Mouse (Mus musculus) hindbrain, embryonic 16.5 days (tissue): Measurements from ENCODE around the gene Olfr649. TPM values are rescaled to one million over a fixed set of nuclear protein-coding genes. Genes with fewer than 3 reads are reported as not detected.

ENCODE experiments used
- ATAC-seq: fragments of 200-750 bp; cut with Nextera tagmentation; 2 replicates; pipeline ENCODE4 v1.8.0; 2017; ENCODE audit warnings: moderate TSS enrichment, moderate library complexity
- H3K27ac ChIP-seq: fragments of 300-500 bp; sonication (generic); 2 replicates; pipeline ENCODE4 v1.5.1; 2014; ENCODE audit warnings: low read depth, mild to moderate bottlenecking, control low read depth, low read length, moderate library complexity
- H3K27me3 ChIP-seq: fragments of 300-500 bp; sonication (generic); replicated peaks from 2 replicates; pipeline ENCODE4 v1.6.1; 2014; ENCODE audit warnings: low read length; ENCODE audit not compliant: control insufficient read depth, insufficient read depth
- H3K36me3 ChIP-seq: fragments of 300-500 bp; sonication (generic); 2 replicates; pipeline ENCODE4 v1.6.1; 2014; ENCODE audit warnings: mild to moderate bottlenecking, low read length, moderate library complexity, mixed read lengths; ENCODE audit not compliant: control insufficient read depth, insufficient read depth
- H3K4me1 ChIP-seq: fragments of 300-500 bp; sonication (generic); 2 replicates; pipeline ENCODE4 v1.6.1; 2014; ENCODE audit warnings: low read depth, low read length; ENCODE audit not compliant: control insufficient read depth, insufficient read depth
- H3K4me2 ChIP-seq: fragments of 300-500 bp; sonication (generic); 2 replicates; pipeline ENCODE4 v1.6.1; 2014; ENCODE audit warnings: mild to moderate bottlenecking, low read length, control low read depth, moderate library complexity
- H3K4me3 ChIP-seq: fragments of 300-500 bp; sonication (generic); 2 replicates; pipeline ENCODE4 v1.5.1; 2014; ENCODE audit warnings: mild to moderate bottlenecking, low read length, control low read depth, moderate library complexity
- H3K9ac ChIP-seq: fragments of 300-500 bp; sonication (generic); 2 replicates; pipeline ENCODE4 v1.6.1; 2014; ENCODE audit warnings: low read depth, mild to moderate bottlenecking, control low read depth, low read length, moderate library complexity
- H3K9me3 ChIP-seq: fragments of 300-500 bp; sonication (generic); 2 replicates; pipeline ENCODE4 v1.6.1; 2014; ENCODE audit warnings: mild to moderate bottlenecking, low read length, moderate library complexity; ENCODE audit not compliant: control insufficient read depth
- WGBS: fragments of 180-500 bp; shearing (Covaris S2); extraction: QIAGEN DNeasy Blood & Tissue Kit; methylation state at CpG from one replicate; pipeline ENCODE4 v1.1.7; 2014; 5-methylcytosine and 5-hydroxymethylcytosine counted together
- polyA plus RNA-seq: library from polyadenylated mRNA; unstranded; fragments of >200 nt; fragmentation: Nextera tagmentation; extraction: Ambion mirVana; gene quantifications from 2 replicates; pipeline ENCODE4 v1.2.1, GENCODE M21; 2015

Olfr649 gene
- polyA plus RNA-seq, 1 experiment from 2014 or later: not detected

GRCm38 (mm10) chr7:104143179-104143578, 52.6 kb downstream of the Olfr649 start, which contains the start of gene Ubqln3:
Gene Ubqln3 (minus strand): TSS chr7:104143279.
- no peak within 1 kb of the TSS for H3K4me2 ChIP-seq
- H3K9ac ChIP-seq: no peak within 1 kb of the TSS
- H3K27ac ChIP-seq: no peak within 1 kb of the TSS
- WGBS: 75% methylated on average over 3 of the region's 3 CpGs
- H3K4me1 ChIP-seq: no peaks in the 10 kb centered on the region
- no peaks in the 10 kb centered on the region for H3K36me3 ChIP-seq
- H3K9me3 ChIP-seq: no peaks in the 10 kb centered on the region
- H3K4me3 ChIP-seq: no peak within 1 kb of the TSS
- ATAC-seq: no peak
- H3K27me3 ChIP-seq: no peaks in the 10 kb centered on the region

Other genes starting within 250 kb of the Olfr649 start
- gene Olfr635, start 224.8 kb downstream of the Olfr649 start, polyA plus RNA-seq: not detected in 2 replicates
- gene Olfr638, start 197.2 kb downstream of the Olfr649 start, polyA plus RNA-seq: not detected in 2 replicates
- 0.03 TPM in 1 of 2 replicates, not detected in the other for gene Olfr639, start 178.7 kb downstream of the Olfr649 start, polyA plus RNA-seq
- gene Olfr640, start 170.4 kb downstream of the Olfr649 start, polyA plus RNA-seq: not detected in 2 replicates
- not detected in 2 replicates for gene Olfr641, start 160.5 kb downstream of the Olfr649 start, polyA plus RNA-seq
- gene Olfr642, start 143.3 kb downstream of the Olfr649 start, polyA plus RNA-seq: not detected in 2 replicates
- not detected in 2 replicates for gene 4930516K23Rik, start 134.5 kb downstream of the Olfr649 start, polyA plus RNA-seq
- gene Olfr644, start 124.1 kb downstream of the Olfr649 start, polyA plus RNA-seq: not detected in 2 replicates
- gene Olfr645, start 110.5 kb downstream of the Olfr649 start, polyA plus RNA-seq: not detected in 2 replicates
- gene Olfr646, start 91.1 kb downstream of the Olfr649 start, polyA plus RNA-seq: not detected in 2 replicates
- gene Ubqln5, start 66.2 kb downstream of the Olfr649 start, polyA plus RNA-seq: not detected in 2 replicates
- gene Olfr643, start 58.6 kb downstream of the Olfr649 start, polyA plus RNA-seq: not detected in 2 replicates
- gene Ubqln3, start 52.7 kb downstream of the Olfr649 start, polyA plus RNA-seq: not detected in 2 replicates
- not detected in 2 replicates for gene Ubqlnl, start 45.4 kb downstream of the Olfr649 start, polyA plus RNA-seq
- not detected in 2 replicates for gene Olfm5, start 31.2 kb downstream of the Olfr649 start, polyA plus RNA-seq
- gene Olfr648, start 12.6 kb downstream of the Olfr649 start, polyA plus RNA-seq: 0.45 and 0.54 TPM in 2 replicates
- gene Trim6, start 22.8 kb upstream of the Olfr649 start, polyA plus RNA-seq: 0.30 and 0.41 TPM in 2 replicates
- 0.97 and 1.2 TPM in 2 replicates for gene Trim34a, start 48.5 kb upstream of the Olfr649 start, polyA plus RNA-seq
- gene Trim5, start 92.1 kb upstream of the Olfr649 start, polyA plus RNA-seq: 0.21 and 0.24 TPM in 2 replicates
- gene Trim12a, start 119.5 kb upstream of the Olfr649 start, polyA plus RNA-seq: 1.7 and 2.1 TPM in 2 replicates
- not detected in 2 replicates for gene Trim34b, start 133.5 kb upstream of the Olfr649 start, polyA plus RNA-seq
- 1.2 and 1.4 TPM in 2 replicates for gene Trim12c, start 157.4 kb upstream of the Olfr649 start, polyA plus RNA-seq
- gene Trim30b, start 173.9 kb upstream of the Olfr649 start, polyA plus RNA-seq: not detected in 2 replicates
- 0.09 and 0.14 TPM in 2 replicates for gene Trim30c, start 204.9 kb upstream of the Olfr649 start, polyA plus RNA-seq